Mouse (Mus musculus) embryo, embryonic 10 days (tissue): ENCODE measurements at regions not wholly inside any gene's neighbourhood (a gene's known extent, or its start where the extent isn't known, plus 50 kb on each side); places are given as distances from the start of the nearest gene placed in this dataset.

ENCODE experiments used
- DNase-seq: peaks from one replicate; pipeline ENCODE4 v3.0.0-alpha.2; 2015; ENCODE audit warnings: low spot score

DNA sequence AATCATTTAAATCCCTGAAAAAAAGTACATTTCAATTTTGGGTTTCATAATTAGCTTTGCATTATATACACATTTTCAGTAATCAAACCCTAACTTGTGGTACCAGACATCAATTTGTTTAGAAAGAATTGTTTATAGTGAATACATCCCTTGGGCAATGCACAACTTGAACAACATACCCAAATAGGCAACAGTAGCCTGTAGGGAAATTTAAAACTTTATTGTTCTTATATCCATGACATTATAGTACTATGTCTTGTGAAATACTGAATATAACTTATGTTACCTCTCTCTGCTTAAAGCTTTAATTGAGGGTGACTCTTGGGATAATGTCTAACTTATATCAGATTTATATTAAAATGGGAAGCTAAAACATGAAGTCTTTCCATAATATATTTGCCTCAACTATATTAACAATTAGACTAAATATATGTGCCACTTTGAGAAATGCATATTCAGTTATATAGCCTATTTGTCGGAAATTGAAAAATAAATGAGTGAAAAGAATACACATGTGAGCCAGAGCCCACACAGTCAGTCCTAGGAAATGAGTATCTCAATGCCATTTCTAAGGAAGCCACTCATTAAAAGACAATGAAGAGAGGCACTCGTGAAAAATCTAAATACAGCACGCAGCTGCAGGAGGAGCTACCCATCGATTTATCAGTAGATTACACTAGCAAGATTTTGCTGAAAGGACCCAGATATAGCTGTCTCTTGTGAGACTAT, 458.1 kb upstream of the Slitrk6 start:
- DNase-seq = no peak

DNA sequence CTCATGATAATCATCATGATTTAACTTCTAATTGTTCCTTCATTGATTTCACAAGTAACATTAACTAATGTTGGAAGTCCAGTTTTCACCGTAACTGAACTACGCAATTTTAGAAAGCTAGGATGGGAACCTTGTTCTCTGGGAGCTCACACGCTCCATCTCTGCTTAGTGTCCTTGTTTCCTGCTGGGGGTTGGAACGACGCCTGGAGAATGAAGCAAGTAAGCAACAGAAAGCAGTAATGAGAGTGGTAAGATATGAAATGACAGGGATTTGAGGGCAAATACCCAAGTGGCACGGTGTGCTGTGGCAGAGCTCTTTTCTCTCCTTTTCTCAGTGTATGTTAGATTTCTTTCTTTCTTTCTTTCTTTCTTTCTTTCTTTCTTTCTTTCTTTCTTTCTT, 448.0 kb upstream of the Slitrk5 start:
- DNase-seq = no peak

DNA sequence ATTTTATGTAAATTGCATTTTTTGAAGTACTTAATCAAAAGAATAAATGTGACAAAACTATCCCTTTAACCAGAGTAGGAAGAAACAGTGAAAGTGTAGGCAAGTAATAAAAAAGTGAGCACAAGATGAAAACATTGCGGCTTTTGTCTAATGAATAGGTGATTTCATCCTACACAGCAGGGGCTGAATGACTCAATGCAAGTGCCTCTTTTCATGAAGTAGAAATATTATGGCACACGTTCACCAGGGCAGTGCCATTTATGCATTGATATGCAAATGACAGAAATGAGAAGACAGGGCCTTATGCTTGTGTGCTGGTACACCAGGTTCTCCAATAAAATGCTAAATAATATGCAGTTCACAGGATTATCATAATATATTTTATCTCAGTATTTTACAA, 435.8 kb upstream of the Slitrk5 start:
- no peak for DNase-seq

DNA sequence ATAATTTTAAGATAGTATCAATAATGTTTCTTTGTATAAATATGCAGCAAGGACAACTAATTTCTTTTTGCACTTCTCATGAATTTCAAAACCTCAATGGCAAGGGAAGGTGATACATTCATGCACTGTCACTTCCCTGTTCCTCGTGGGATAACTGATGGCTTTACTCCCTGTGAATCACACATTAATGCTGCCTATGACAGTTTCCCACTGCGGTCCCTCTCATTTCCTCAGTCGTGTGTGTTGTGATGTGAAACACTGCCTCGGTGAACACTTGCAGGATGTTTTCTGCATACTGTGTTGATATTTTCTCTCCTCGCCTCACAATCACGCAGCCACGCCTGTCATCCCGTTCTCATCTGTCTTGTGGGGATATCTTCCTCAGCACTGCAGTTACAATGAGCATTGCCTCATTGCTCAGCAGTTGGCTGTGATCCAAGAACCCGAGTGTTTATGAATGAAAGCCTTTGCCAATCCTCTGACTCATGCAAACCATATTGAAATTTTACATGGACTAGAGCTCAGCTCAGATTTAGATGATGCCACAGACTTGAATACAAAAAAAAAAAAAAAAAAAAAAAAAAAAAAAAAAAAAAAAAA, 425.4 kb upstream of the Slitrk5 start:
- DNase-seq = no peak

DNA sequence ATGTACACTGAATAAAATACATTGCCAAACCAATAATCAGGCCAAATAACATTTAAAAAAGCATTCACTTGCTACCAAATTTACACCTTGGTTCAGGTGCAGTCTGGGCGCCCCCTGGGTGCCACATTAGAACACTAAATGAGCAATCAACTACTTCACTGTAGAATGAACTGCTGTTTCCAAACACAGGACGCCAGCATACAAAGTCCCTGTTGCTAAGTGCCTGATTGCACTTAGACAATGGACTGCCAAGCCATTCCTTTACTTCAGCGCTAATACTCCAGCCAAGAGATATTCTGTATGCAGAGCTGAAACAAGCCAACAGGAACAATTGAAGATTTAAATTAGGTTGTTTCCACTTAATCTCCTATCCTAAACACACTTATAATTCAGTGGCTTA, 421.7 kb upstream of the Slitrk5 start:
- DNase-seq = peak; percentile 6

DNA sequence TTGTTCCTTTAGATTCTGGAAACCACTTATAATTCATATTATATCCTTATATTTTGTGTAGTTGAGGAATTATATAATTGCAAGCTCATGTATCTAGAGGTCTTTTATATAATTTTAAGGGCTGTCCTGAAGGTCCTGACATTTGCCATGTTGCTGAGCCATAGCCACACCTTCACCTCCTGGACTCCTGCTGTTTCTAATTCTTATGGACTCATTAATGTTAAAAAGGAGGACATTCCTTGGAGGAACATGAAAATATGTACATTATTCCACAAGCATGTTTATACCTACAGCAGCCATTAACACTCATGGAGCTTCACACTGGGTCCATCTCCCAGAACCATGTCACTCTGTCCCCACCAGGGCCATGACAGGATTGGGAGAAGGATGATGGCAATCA, 413.2 kb upstream of the Slitrk5 start:
- DNase-seq = no peak

DNA sequence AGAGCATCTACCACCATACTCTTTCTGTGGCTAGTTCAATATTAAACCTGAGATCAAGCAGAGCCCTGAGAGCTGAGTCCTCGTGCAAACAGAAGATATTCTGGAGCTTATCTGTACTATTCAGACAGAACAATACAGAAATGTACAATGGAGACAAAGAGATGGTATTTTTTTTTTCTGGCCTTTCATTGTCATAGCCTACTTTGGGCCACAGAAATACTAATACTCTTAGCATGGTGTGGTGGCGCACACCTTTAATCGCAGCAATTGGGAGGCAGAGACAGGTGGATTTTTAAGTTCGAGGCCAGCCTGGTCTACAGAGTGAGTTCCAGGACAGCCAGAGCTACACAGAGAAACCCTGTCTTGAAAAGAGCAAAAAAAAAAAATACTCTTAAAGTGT, 404.7 kb upstream of the Slitrk5 start:
- DNase-seq = no peak

DNA sequence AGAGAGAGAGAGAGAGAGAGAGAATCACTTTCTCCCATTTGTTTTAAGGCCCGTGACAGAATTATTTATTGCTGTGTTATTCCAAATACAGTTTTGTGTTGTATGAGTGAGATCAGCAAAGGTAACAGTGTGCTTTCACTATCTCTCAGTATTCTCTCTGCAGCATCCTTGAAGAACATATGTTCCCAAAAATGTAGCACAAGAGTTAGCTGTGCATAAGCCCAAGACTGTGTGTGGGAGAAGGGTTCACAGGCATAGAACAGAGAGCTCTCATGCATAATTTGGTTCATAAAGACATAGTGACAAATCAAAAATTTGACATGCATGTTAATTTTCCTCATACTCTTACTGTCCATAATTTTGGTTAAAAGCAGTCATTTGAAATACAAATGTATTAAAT, 393.5 kb upstream of the Slitrk5 start:
- DNase-seq = no peak

DNA sequence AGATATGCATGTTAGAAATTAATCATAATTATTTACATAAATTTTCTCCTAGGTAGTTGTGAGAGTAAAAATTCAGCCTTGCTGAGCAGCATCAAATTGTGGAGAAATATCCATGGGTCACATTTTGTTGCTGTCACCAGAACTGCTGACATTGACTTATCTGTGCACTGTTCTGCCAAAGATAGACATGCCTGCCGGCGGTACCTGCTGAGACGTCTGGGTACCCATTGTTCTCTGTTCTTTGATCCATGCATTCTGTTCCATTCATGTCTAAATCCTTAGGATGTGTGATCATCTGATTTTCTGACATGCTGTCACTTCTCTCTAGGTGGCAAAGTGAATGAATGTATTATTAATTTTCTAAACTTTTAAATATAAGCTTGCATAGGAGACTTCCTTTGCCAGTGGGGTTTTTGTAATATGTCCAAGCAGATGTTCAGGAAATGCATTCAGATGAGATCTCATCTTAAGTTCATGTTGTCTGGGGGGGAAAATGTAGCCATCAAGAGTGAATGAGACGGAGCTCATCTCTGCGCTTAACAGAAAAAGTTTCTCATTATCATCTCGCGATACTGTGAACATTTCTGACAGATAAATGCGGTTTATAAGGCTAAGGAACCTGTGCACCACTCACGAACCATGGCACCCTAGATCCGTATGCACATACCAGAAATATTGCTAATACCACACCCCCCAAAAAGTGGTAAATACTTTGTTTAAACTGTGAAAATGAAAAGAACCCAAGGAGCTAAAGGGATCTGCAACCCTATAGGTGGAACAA, 391.0 kb upstream of the Slitrk5 start:
- DNase-seq = peak; percentile 8

DNA sequence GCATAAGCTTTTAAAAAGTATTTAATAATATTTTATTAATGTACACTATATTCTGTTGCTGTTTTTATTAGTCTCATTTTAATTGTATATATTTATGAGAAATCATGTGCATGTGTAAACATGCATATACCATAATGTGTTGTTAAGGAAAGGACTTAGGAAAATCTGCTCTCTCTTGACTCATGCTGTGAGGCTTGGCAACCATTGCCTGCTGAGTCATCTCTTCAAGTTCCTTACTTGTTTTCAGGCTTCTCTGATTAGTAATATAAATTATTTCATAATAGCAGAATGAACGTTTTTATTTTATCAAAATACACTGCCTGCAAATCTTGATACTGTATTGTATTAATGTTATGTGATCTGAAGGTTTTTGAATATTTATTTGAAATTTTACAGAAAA, 388.9 kb upstream of the Slitrk5 start:
- no peak for DNase-seq

DNA sequence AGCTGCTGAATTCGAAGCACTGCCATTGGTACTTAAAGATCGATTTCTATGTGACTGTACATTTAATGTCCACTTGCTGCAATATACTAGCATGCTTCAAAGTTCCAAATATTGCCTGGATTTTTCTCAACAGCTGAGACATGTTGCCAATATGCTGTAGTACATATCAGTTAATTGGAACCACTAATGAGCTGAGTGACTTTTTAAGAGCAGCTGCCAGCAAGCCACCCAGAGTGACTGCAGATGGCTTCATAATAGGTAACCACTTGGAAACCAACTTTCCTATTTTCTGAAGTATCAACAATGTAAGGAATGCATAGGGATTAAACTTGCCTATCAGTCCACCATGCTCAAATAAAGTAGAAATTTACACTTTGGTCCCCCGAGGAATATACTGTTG, 379.4 kb upstream of the Slitrk5 start:
- DNase-seq = no peak

DNA sequence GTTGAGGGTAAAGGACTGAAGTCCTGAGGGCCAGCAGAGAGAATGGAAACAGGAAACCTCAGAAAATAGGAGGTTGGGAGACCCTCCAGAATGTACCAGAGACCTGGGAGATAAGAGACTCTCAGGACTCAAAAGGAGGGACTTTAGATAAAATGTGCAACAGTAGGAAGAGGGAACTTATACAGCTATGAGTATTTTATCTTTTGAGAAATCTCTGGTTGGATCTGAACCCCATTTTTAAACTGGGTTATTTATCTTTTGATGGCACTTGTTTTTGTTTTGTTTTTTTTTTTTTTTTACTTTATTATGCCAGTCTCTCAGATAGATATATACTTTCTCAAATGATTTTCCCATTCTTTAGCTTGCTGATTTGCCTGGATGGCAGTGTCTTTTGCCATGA, 377.1 kb upstream of the Slitrk5 start:
- no peak for DNase-seq

DNA sequence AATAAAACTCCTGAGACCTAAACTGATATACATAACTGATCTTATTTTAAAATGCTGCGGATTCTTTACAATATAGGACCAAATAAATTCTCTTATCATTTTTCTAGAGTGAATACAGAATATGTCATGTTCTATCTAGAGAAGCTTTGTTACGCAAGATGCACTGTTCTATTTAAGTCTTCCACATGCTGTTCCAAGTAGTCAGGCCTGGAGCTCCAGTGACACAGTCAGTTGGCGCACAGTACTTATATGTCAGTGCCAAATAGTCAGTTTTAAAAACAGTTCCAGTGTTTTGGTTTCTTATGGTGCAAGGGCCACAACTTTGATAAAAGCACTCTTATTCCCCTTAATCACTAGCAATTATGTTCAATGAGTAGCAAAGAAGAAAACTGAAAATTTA, 344.3 kb upstream of the Slitrk5 start:
- DNase-seq = no peak

DNA sequence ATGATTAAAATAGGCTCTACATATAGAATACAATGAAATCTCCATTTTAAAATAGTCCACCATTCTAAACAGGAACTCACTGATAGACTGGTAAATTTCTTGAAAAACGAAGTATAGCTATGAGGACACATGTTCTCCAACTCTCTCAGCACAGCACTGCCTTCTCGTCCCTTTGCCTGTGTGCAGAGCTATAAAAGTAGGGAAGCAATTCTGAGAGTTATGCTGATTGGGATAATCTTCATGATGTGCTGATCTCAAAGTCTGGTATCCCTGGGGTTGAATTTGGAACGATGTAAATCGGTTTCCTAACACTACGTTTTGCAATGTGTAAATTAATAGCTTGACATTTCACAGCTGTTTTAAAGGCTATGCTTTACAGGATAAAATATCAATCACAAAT, 321.4 kb upstream of the Slitrk5 start:
- no peak for DNase-seq

DNA sequence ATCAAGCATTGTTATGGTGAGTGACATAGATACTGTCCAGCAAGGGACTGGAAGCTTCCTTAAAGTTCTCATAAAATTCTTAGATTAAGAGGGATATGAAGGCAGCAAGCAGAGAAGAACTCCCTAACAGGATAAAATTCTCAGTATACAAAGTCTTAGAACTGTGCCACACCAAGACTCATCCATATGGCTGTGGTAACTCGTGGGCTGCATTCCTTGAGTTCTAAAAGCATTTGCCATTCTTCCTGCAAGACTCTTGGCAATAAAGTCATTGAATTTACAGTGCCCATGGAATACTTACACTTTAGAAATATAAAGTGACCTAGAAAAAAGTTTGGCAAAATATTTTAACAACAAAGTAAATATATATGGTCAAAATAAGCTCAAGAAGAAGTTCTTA, 278.1 kb upstream of the Slitrk5 start:
- DNase-seq = no peak

DNA sequence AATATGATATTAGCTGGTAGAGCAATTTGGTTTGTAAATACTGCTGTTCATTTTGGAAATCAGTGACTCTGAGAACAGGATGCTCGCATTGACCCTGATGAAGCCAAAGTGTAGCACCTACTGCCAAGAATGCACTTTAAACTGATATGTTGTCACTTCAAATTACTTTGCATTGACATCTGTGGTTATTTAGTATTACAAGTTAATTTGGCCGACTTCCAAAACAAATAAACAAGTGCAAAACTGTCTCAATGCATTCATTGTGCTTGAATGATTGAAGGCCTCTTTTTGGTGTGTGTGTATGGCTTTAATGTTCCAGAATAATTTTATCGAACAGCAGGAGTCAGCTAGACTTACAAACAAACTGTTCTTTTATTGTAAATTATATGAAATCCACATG, 274.1 kb upstream of the Slitrk5 start:
- DNase-seq = no peak

DNA sequence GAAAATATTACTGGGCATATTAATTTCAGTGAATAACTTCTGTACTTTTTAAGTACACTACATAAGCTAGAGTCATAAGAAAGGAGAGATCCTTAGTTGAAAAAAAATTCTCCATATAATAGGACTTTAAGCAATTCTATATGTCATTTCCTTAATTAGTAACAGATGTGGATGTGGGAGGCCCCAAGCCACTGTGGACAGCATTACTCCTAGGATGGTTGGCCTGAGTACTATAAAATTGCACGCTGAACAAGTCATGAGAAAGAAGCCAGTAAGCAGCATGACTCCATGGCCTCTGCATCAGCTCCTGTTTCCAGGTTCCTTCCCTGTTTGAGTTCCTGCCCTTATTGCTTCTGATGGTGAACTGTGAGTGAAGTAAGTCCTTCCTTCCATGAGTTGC, 272.4 kb upstream of the Slitrk5 start:
- no peak for DNase-seq

DNA sequence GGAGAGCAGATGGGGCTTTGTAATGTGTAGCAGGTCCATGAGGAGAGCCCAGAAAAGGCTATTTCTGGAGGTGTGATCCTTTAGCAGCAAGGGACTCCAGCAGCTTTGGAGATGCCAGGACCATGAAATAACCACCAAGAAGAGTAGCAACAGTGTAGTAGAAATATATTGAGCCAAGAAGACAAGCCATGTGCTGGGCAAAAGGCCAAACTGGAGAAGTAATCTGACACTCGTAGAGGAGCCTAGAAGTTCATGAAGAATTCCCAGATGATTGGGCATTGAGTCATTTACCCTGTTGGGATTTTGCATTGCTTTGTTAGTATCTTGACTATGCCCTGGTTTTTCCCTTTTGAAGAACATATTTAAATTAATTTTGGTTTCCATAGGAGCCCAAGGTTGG, 271.3 kb upstream of the Slitrk5 start:
- no peak for DNase-seq

DNA sequence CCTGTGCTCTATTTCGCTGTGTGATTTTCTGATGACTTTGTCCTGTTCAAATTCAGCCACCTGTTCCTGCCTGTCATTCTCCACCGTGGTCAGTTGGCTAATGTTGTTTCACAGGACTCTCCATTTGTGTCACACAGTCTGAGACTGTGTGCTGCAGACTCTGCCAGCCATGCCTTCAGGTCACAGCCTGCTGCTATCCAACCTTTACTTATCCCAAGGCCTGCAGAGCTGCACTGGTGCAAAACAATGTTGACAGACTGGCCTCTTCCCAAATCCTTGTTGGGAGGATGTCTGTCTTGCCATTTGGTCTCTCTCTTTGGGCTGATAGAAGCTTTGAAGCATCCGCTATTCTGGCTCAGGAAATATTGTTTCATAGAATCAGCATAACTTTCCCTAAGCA, 261.4 kb upstream of the Slitrk5 start:
- no peak for DNase-seq

DNA sequence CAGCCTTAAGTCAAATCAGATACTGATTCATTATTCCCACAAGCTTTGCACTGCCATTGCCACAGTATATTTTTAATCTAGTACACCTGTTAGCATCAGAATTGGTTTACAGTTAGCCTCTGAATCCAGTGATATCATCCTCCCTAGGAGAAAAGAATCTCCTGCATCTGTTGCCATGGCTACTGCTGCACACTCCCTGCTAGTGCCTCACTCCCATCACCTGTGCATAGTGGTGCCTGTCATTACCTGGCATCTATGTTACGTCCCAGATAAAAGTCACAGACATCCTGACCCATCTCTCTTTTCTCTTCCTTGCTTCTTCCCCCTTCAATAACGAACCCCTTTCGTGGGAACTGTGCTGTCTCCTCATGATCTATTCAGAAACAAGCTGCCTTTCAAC, 256.4 kb upstream of the Slitrk5 start:
- no peak for DNase-seq

DNA sequence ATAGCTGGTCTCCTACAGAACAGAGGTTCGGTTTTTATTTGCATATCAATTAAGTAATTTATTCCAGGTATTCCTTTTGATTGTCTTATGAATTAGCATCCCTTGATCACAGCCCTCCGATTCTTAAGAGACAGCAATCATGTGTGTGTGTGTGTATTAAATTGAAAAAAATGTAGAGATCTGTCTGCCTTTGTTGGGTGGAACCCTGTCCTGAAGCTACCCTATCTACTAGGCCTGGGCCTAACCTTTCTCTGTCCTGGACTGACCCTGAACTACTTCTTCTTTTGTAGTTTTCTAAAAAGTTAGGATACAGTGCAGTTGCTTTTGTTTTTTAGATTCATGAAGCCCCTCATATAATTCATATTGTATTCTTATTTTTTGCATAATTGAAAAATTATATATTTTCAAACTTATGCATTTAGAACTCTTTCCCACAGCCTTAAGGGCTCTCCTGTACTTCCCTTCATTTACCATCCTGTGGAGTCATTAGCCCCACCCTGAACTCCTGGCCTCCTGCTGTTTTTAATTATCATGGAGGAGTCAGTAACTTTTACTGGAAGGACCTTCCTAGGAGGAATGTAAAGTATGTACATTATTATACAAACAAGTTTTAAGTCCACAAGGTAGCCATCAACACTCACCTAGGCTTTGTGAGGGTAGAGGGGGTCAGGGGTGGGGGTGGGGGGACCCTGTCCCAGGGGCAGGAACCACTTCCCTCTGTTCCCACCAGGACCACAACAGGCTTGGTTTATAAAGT, 245.6 kb upstream of the Slitrk5 start:
- no peak for DNase-seq
